Mouse (Mus musculus) kidney, postnatal 14 days (tissue): ENCODE measurements at regions not wholly inside any gene's neighbourhood (a gene's known extent, or its start where the extent isn't known, plus 50 kb on each side); places are given as distances from the start of the nearest gene placed in this dataset.
"Not testable (repeated sequence)": the region's sequence is repeated elsewhere in the genome, so short reads cannot be mapped to it uniquely, and the experiment has no call there.

Experiments
- DNase-seq: peaks from one replicate; pipeline ENCODE4 v3.0.0; 2022; ENCODE audit warnings: mixed read lengths

GRCm38 (mm10) chr8:35125179-35125578 is 640.4 kb upstream of the Gm19410 start:
- DNase-seq, result no peak

GRCm38 (mm10) chr8:35132281-35132680 is 633.3 kb upstream of the Gm19410 start:
- no peak for DNase-seq

- DNase-seq, result no peak
Observed at GRCm38 (mm10) chr8:35135630-35136029, 630.0 kb upstream of the Gm19410 start.

- no peak for DNase-seq
Observed at GRCm38 (mm10) chr8:35136643-35137042, 628.9 kb upstream of the Gm19410 start.

GRCm38 (mm10) chr8:35140775-35141174 is 624.8 kb upstream of the Gm19410 start:
- no peak for DNase-seq

GRCm38 (mm10) chr8:35143018-35143656 is 622.5 kb upstream of the Gm19410 start:
- no peak for DNase-seq

- DNase-seq, result no peak
Observed at GRCm38 (mm10) chr8:35143684-35144083, 621.9 kb upstream of the Gm19410 start.

GRCm38 (mm10) chr8:35144401-35144800 is 621.2 kb upstream of the Gm19410 start:
- peak; percentile 72 for DNase-seq

- no peak for DNase-seq
Observed at GRCm38 (mm10) chr8:35147481-35147880, 618.1 kb upstream of the Gm19410 start.

- no peak for DNase-seq
Observed at GRCm38 (mm10) chr8:35147967-35148366, 617.6 kb upstream of the Gm19410 start.

GRCm38 (mm10) chr8:35152585-35152984 is 613.0 kb upstream of the Gm19410 start:
- no peak for DNase-seq

GRCm38 (mm10) chr8:35156272-35156671 is 609.3 kb upstream of the Gm19410 start:
- DNase-seq, result no peak

GRCm38 (mm10) chr8:35157711-35158110 is 607.9 kb upstream of the Gm19410 start:
- DNase-seq, result no peak

- peak; percentile 65 for DNase-seq
Observed at GRCm38 (mm10) chr8:35159329-35159728, 606.3 kb upstream of the Gm19410 start.

GRCm38 (mm10) chr8:35160230-35160629 is 605.4 kb upstream of the Gm19410 start:
- no peak for DNase-seq

GRCm38 (mm10) chr8:35162166-35162565 is 603.4 kb upstream of the Gm19410 start:
- not testable (repeated sequence) for DNase-seq

- DNase-seq, result no peak
Observed at GRCm38 (mm10) chr8:35166611-35167010, 599.0 kb upstream of the Gm19410 start.

- DNase-seq, result no peak
Observed at GRCm38 (mm10) chr8:35171536-35172310, 593.9 kb upstream of the Gm19410 start.

GRCm38 (mm10) chr8:35177314-35177713 is 588.3 kb upstream of the Gm19410 start:
- no peak for DNase-seq

GRCm38 (mm10) chr8:35180075-35180474 is 585.5 kb upstream of the Gm19410 start:
- DNase-seq, result no peak

- no peak for DNase-seq
Observed at GRCm38 (mm10) chr8:35182141-35182540, 583.4 kb upstream of the Gm19410 start.

- DNase-seq, result no peak
Observed at GRCm38 (mm10) chr8:35183423-35183822, 582.2 kb upstream of the Gm19410 start.

- no peak for DNase-seq
Observed at GRCm38 (mm10) chr8:35185165-35185564, 580.4 kb upstream of the Gm19410 start.

- no peak for DNase-seq
Observed at GRCm38 (mm10) chr8:35188531-35188930, 577.1 kb upstream of the Gm19410 start.
